Mouse (Mus musculus): ENCODE measurements at regions not wholly inside any gene's neighbourhood (a gene's known extent, or its start where the extent isn't known, plus 50 kb on each side); places are given as distances from the start of the nearest gene placed in this dataset.
A peak's percentile ranks its signal among the peaks of the same experiment; 100 is the strongest.

GRCm38 (mm10) chr6:91580607-91581006 is 64.9 kb downstream of the Lsm3 start:
- no peak overlapping the region for H3K27ac ChIP-seq (replicated peaks; ENCODE audit: low read depth, low read length)
- H3K27me3 ChIP-seq (ENCODE audit: control insufficient read depth, insufficient read depth, low read length): no peaks in the 10 kb centered on the region
- H3K9ac ChIP-seq (ENCODE audit: low read depth, low read length, severe bottlenecking): no peak overlapping the region
- H3K4me1 ChIP-seq (ENCODE audit: control insufficient read depth, insufficient read depth, low read length): no peaks in the 10 kb centered on the region
- no peak for DNase-seq (ENCODE audit: low spot score)
- ATAC-seq (ENCODE audit: low FRiP score, low read depth): no peak
- H3K4me2 ChIP-seq (replicated peaks; ENCODE audit: low read depth, low read length, severe bottlenecking): no peak overlapping the region
- no peak for TF ChIP-seq POLR2A (IDR thresholded peaks at IDR 0.05; ENCODE audit: borderline replicate concordance, extremely low read depth, insufficient read depth, insufficient read length)
- no peaks in the 10 kb centered on the region for H3K36me3 ChIP-seq (ENCODE audit: control insufficient read depth, insufficient read depth, low read length)
- 84% methylated on average over 6 of the region's 6 CpGs for WGBS
- no peaks in the 10 kb centered on the region for H3K9me3 ChIP-seq (ENCODE audit: control insufficient read depth, low read length)
- no peak overlapping the region for H3K4me3 ChIP-seq (replicated peaks; ENCODE audit: low read length)

- DNase-seq (ENCODE audit: low spot score) (no peak), ATAC-seq (ENCODE audit: low FRiP score, low read depth) (no peak)
- H3K9me3 ChIP-seq (ENCODE audit: control insufficient read depth, low read length): no peaks in the 10 kb centered on the region
- no peaks in the 10 kb centered on the region for H3K4me1 ChIP-seq (ENCODE audit: control insufficient read depth, insufficient read depth, low read length)
- WGBS: 83% methylated on average over 5 of the region's 5 CpGs
- no peak overlapping the region for H3K4me2 ChIP-seq (replicated peaks; ENCODE audit: low read depth, low read length, severe bottlenecking)
- H3K27me3 ChIP-seq (ENCODE audit: control insufficient read depth, insufficient read depth, low read length): no peaks in the 10 kb centered on the region
- H3K9ac ChIP-seq (ENCODE audit: low read depth, low read length, severe bottlenecking): no peak overlapping the region
- TF ChIP-seq POLR2A (IDR thresholded peaks at IDR 0.05; ENCODE audit: borderline replicate concordance, extremely low read depth, insufficient read depth, insufficient read length): no peak
- no peak overlapping the region for H3K27ac ChIP-seq (replicated peaks; ENCODE audit: low read depth, low read length)
- H3K36me3 ChIP-seq (ENCODE audit: control insufficient read depth, insufficient read depth, low read length): no peaks in the 10 kb centered on the region
- no peak overlapping the region for H3K4me3 ChIP-seq (replicated peaks; ENCODE audit: low read length)
These were observed 66.6 kb downstream of the Lsm3 start for GRCm38 (mm10) chr6:91582338-91582737.

GRCm38 (mm10) chr6:91583346-91583745 is 67.6 kb downstream of the Lsm3 start:
- DNase-seq (ENCODE audit: low spot score) (no peak), ATAC-seq (ENCODE audit: low FRiP score, low read depth) (no peak)
- TF ChIP-seq POLR2A (IDR thresholded peaks at IDR 0.05; ENCODE audit: borderline replicate concordance, extremely low read depth, insufficient read depth, insufficient read length): no peak

GRCm38 (mm10) chr6:91585543-91585942 is 69.8 kb downstream of the Lsm3 start:
- ATAC-seq (ENCODE audit: low FRiP score, low read depth) (no peak), DNase-seq (ENCODE audit: low spot score) (no peak)
- Histone ChIP-seq H3K4me1 (ENCODE audit: control insufficient read depth, insufficient read depth, low read length) (no peaks in the 10 kb centered on the region), H3K4me2 (replicated peaks; ENCODE audit: low read depth, low read length, severe bottlenecking) (no peak overlapping the region), H3K27ac (replicated peaks; ENCODE audit: low read depth, low read length) (no peak overlapping the region), H3K27me3 (ENCODE audit: control insufficient read depth, insufficient read depth, low read length) (no peaks in the 10 kb centered on the region), H3K4me3 (replicated peaks; ENCODE audit: low read length) (no peak overlapping the region), H3K9ac (ENCODE audit: low read depth, low read length, severe bottlenecking) (no peak overlapping the region), H3K36me3 (ENCODE audit: control insufficient read depth, insufficient read depth, low read length) (no peaks in the 10 kb centered on the region), H3K9me3 (ENCODE audit: control insufficient read depth, low read length) (no peaks in the 10 kb centered on the region)
- WGBS: 84% methylated on average over 3 of the region's 3 CpGs
- TF ChIP-seq POLR2A (IDR thresholded peaks at IDR 0.05; ENCODE audit: borderline replicate concordance, extremely low read depth, insufficient read depth, insufficient read length): no peak

More at GRCm38 (mm10) chr6:91583346-91583745, 67.6 kb downstream of the Lsm3 start:
- H3K4me2 ChIP-seq (replicated peaks; ENCODE audit: low read depth, low read length, severe bottlenecking): no peak overlapping the region
- WGBS: 85% methylated on average over 5 of the region's 5 CpGs
- no peaks in the 10 kb centered on the region for H3K4me1 ChIP-seq (ENCODE audit: control insufficient read depth, insufficient read depth, low read length)
- no peak overlapping the region for H3K9ac ChIP-seq (ENCODE audit: low read depth, low read length, severe bottlenecking)
- H3K9me3 ChIP-seq (ENCODE audit: control insufficient read depth, low read length): no peaks in the 10 kb centered on the region
- H3K4me3 ChIP-seq (replicated peaks; ENCODE audit: low read length): no peak overlapping the region
- H3K27me3 ChIP-seq (ENCODE audit: control insufficient read depth, insufficient read depth, low read length): no peaks in the 10 kb centered on the region
- no peak overlapping the region for H3K27ac ChIP-seq (replicated peaks; ENCODE audit: low read depth, low read length)
- H3K36me3 ChIP-seq (ENCODE audit: control insufficient read depth, insufficient read depth, low read length): no peaks in the 10 kb centered on the region

- DNase-seq (ENCODE audit: low spot score): no peak
- WGBS: 56% methylated on average over 4 of the region's 4 CpGs
- H3K4me3 ChIP-seq (replicated peaks; ENCODE audit: low read length): no peak overlapping the region
- no peaks in the 10 kb centered on the region for H3K36me3 ChIP-seq (ENCODE audit: control insufficient read depth, insufficient read depth, low read length)
- no peak overlapping the region for H3K4me2 ChIP-seq (replicated peaks; ENCODE audit: low read depth, low read length, severe bottlenecking)
- H3K4me1 ChIP-seq (ENCODE audit: control insufficient read depth, insufficient read depth, low read length): 0 out of 2 replicates have a peak, but pooled peaks cover 5% of the 10 kb centered on the region
- ATAC-seq (ENCODE audit: low FRiP score, low read depth): no peak
- no peak for TF ChIP-seq POLR2A (IDR thresholded peaks at IDR 0.05; ENCODE audit: borderline replicate concordance, extremely low read depth, insufficient read depth, insufficient read length)
- H3K27me3 ChIP-seq (ENCODE audit: control insufficient read depth, insufficient read depth, low read length): no peaks in the 10 kb centered on the region
- no peaks in the 10 kb centered on the region for H3K9me3 ChIP-seq (ENCODE audit: control insufficient read depth, low read length)
- no peak overlapping the region for H3K9ac ChIP-seq (ENCODE audit: low read depth, low read length, severe bottlenecking)
- H3K27ac ChIP-seq (replicated peaks; ENCODE audit: low read depth, low read length): no peak overlapping the region
These were observed 73.5 kb downstream of the Lsm3 start for GRCm38 (mm10) chr6:91589181-91589580.

GRCm38 (mm10) chr6:91590395-91590794 is 74.7 kb downstream of the Lsm3 start:
- H3K27ac ChIP-seq (replicated peaks; ENCODE audit: low read depth, low read length): no peak overlapping the region; the same call in 1 of the 2 replicates
- no peak overlapping the region for H3K4me3 ChIP-seq (replicated peaks; ENCODE audit: low read length)
- H3K36me3 ChIP-seq (ENCODE audit: control insufficient read depth, insufficient read depth, low read length): no peaks in the 10 kb centered on the region
- no peak overlapping the region for H3K9ac ChIP-seq (ENCODE audit: low read depth, low read length, severe bottlenecking)
- H3K9me3 ChIP-seq (ENCODE audit: control insufficient read depth, low read length): no peaks in the 10 kb centered on the region
- DNase-seq (ENCODE audit: low spot score): peak; percentile 23
- 0 out of 2 replicates have a peak, but pooled peaks cover 5% of the 10 kb centered on the region for H3K4me1 ChIP-seq (ENCODE audit: control insufficient read depth, insufficient read depth, low read length)
- TF ChIP-seq POLR2A (IDR thresholded peaks at IDR 0.05; ENCODE audit: borderline replicate concordance, extremely low read depth, insufficient read depth, insufficient read length): no peak
- 45% methylated on average over 6 of the region's 6 CpGs for WGBS
- no peaks in the 10 kb centered on the region for H3K27me3 ChIP-seq (ENCODE audit: control insufficient read depth, insufficient read depth, low read length)
- H3K4me2 ChIP-seq (replicated peaks; ENCODE audit: low read depth, low read length, severe bottlenecking): no peak overlapping the region
- ATAC-seq (ENCODE audit: low FRiP score, low read depth): peak; percentile 56; the same call in 1 of the 2 replicates

All from limb, embryonic 14.5 days (tissue).